Mouse (Mus musculus): ENCODE results near the gene Stk38l.

The Stk38l gene

GRCm38 (mm10) chr6:146724581-146725383 lies at the start of gene Stk38l:
Gene Stk38l, plus strand, starts transcription at chr6:146724995.
- in situ Hi-C loops (cut with MboI; ENCODE audit: low pct_unique_long_range_greater_than_20kb in 1 of 2, low sequenced_read_pairs in 2 of 2, unreplicated experiment in 1 of 2): no loop called here

GRCm38 (mm10) chr6:146676904-146677303 lies 47.9 kb upstream of the Stk38l start:
- in situ Hi-C loops (cut with MboI; ENCODE audit: low pct_unique_long_range_greater_than_20kb in 1 of 2, low sequenced_read_pairs in 2 of 2, unreplicated experiment in 1 of 2): no loop called here

GRCm38 (mm10) chr6:146678136-146679070 lies 46.4 kb upstream of the Stk38l start:
- in situ Hi-C loops (cut with MboI; ENCODE audit: low pct_unique_long_range_greater_than_20kb in 1 of 2, low sequenced_read_pairs in 2 of 2, unreplicated experiment in 1 of 2): no loop called here

GRCm38 (mm10) chr6:146683881-146684280 lies 40.9 kb upstream of the Stk38l start:
- in situ Hi-C loops (cut with MboI; ENCODE audit: low pct_unique_long_range_greater_than_20kb in 1 of 2, low sequenced_read_pairs in 2 of 2, unreplicated experiment in 1 of 2): no loop called here

- in situ Hi-C loops (cut with MboI; ENCODE audit: low pct_unique_long_range_greater_than_20kb in 1 of 2, low sequenced_read_pairs in 2 of 2, unreplicated experiment in 1 of 2): no loop called here
These were observed 39.0 kb upstream of the Stk38l start for GRCm38 (mm10) chr6:146685781-146686308.

- in situ Hi-C loops (cut with MboI; ENCODE audit: low pct_unique_long_range_greater_than_20kb in 1 of 2, low sequenced_read_pairs in 2 of 2, unreplicated experiment in 1 of 2): no loop called here
These were observed 38.2 kb upstream of the Stk38l start for GRCm38 (mm10) chr6:146686463-146687196.

GRCm38 (mm10) chr6:146688010-146688409 lies 36.8 kb upstream of the Stk38l start:
- in situ Hi-C loops (cut with MboI; ENCODE audit: low pct_unique_long_range_greater_than_20kb in 1 of 2, low sequenced_read_pairs in 2 of 2, unreplicated experiment in 1 of 2): no loop called here

- in situ Hi-C loops (cut with MboI; ENCODE audit: low pct_unique_long_range_greater_than_20kb in 1 of 2, low sequenced_read_pairs in 2 of 2, unreplicated experiment in 1 of 2): no loop called here
These were observed 35.9 kb upstream of the Stk38l start for GRCm38 (mm10) chr6:146688861-146689260.

- in situ Hi-C loops (cut with MboI; ENCODE audit: low pct_unique_long_range_greater_than_20kb in 1 of 2, low sequenced_read_pairs in 2 of 2, unreplicated experiment in 1 of 2): no loop called here
These were observed 27.0 kb upstream of the Stk38l start for GRCm38 (mm10) chr6:146697767-146698166.

- in situ Hi-C loops (cut with MboI; ENCODE audit: low pct_unique_long_range_greater_than_20kb in 1 of 2, low sequenced_read_pairs in 2 of 2, unreplicated experiment in 1 of 2): no loop called here
These were observed 26.4 kb upstream of the Stk38l start for GRCm38 (mm10) chr6:146698376-146698775.

GRCm38 (mm10) chr6:146700461-146700860 lies 24.3 kb upstream of the Stk38l start:
- in situ Hi-C loops (cut with MboI; ENCODE audit: low pct_unique_long_range_greater_than_20kb in 1 of 2, low sequenced_read_pairs in 2 of 2, unreplicated experiment in 1 of 2): no loop called here

GRCm38 (mm10) chr6:146702126-146702881 lies 22.5 kb upstream of the Stk38l start:
- in situ Hi-C loops (cut with MboI; ENCODE audit: low pct_unique_long_range_greater_than_20kb in 1 of 2, low sequenced_read_pairs in 2 of 2, unreplicated experiment in 1 of 2): no loop called here

- in situ Hi-C loops (cut with MboI; ENCODE audit: low pct_unique_long_range_greater_than_20kb in 1 of 2, low sequenced_read_pairs in 2 of 2, unreplicated experiment in 1 of 2): no loop called here
These were observed 21.4 kb upstream of the Stk38l start for GRCm38 (mm10) chr6:146703351-146703750.

- in situ Hi-C loops (cut with MboI; ENCODE audit: low pct_unique_long_range_greater_than_20kb in 1 of 2, low sequenced_read_pairs in 2 of 2, unreplicated experiment in 1 of 2): no loop called here
These were observed 19.2 kb upstream of the Stk38l start for GRCm38 (mm10) chr6:146705631-146706030.

- in situ Hi-C loops (cut with MboI; ENCODE audit: low pct_unique_long_range_greater_than_20kb in 1 of 2, low sequenced_read_pairs in 2 of 2, unreplicated experiment in 1 of 2): no loop called here
These were observed 5.2 kb upstream of the Stk38l start for GRCm38 (mm10) chr6:146719606-146720005.

GRCm38 (mm10) chr6:146723805-146724204 lies 990 bp upstream of the Stk38l start:
- in situ Hi-C loops (cut with MboI; ENCODE audit: low pct_unique_long_range_greater_than_20kb in 1 of 2, low sequenced_read_pairs in 2 of 2, unreplicated experiment in 1 of 2): no loop called here

- in situ Hi-C loops (cut with MboI; ENCODE audit: low pct_unique_long_range_greater_than_20kb in 1 of 2, low sequenced_read_pairs in 2 of 2, unreplicated experiment in 1 of 2): no loop called here
These were observed 593 bp downstream of the Stk38l start for GRCm38 (mm10) chr6:146725384-146725791.

GRCm38 (mm10) chr6:146731031-146731430 lies 6.2 kb downstream of the Stk38l start:
- in situ Hi-C loops (cut with MboI; ENCODE audit: low pct_unique_long_range_greater_than_20kb in 1 of 2, low sequenced_read_pairs in 2 of 2, unreplicated experiment in 1 of 2): no loop called here

Data from mouse embryonic stem cell (cell line).